Mouse (Mus musculus) lung, postnatal 0 days (tissue): ENCODE data around the gene Kynu. TPM values are rescaled to one million over a fixed set of nuclear protein-coding genes. Genes with fewer than 3 reads are reported as not detected.

Experiments
- ATAC-seq: fragments of 200-750 bp; cut with Nextera tagmentation; 2 replicates; pipeline ENCODE4 v1.8.0; 2017; ENCODE audit warnings: moderate library complexity
- DNase-seq: peaks from one replicate; pipeline ENCODE4 v3.0.0-alpha.2; 2016; ENCODE audit warnings: low spot score
- H3K27ac ChIP-seq: fragments of 300-500 bp; sonication (generic); 2 replicates; pipeline ENCODE4 v1.5.1; 2014; ENCODE audit warnings: antibody characterized with exemption, mild to moderate bottlenecking, low read length, mixed read lengths
- H3K27me3 ChIP-seq: fragments of 300-500 bp; sonication (generic); replicated peaks from 2 replicates; pipeline ENCODE4 v1.6.1; 2014; ENCODE audit warnings: low read length, mixed read lengths; ENCODE audit not compliant: insufficient read depth
- H3K36me3 ChIP-seq: fragments of 300-500 bp; sonication (generic); 2 replicates; pipeline ENCODE4 v1.6.1; 2014; ENCODE audit warnings: low read length, mixed read lengths; ENCODE audit not compliant: insufficient read depth
- H3K4me1 ChIP-seq: fragments of 300-500 bp; sonication (generic); 2 replicates; pipeline ENCODE4 v1.6.1; 2014; ENCODE audit warnings: antibody characterized with exemption, low read depth, low read length, mixed read lengths; ENCODE audit not compliant: insufficient read depth
- H3K4me2 ChIP-seq: fragments of 300-500 bp; sonication (generic); replicated peaks from 2 replicates; pipeline ENCODE4 v1.6.1; 2014; ENCODE audit warnings: low read depth, mild to moderate bottlenecking, low read length, moderate library complexity, mixed read lengths
- H3K4me3 ChIP-seq: fragments of 300-500 bp; sonication (generic); 2 replicates; pipeline ENCODE4 v1.5.1; 2014; ENCODE audit warnings: low read depth, low read length
- H3K9ac ChIP-seq: fragments of 300-500 bp; sonication (generic); replicated peaks from 2 replicates; pipeline ENCODE4 v1.6.1; 2014; ENCODE audit warnings: low read depth, mild to moderate bottlenecking
- H3K9me3 ChIP-seq: fragments of 300-500 bp; sonication (generic); 2 replicates; pipeline ENCODE4 v1.6.1; 2016; ENCODE audit warnings: low read length, mixed read lengths
- CTCF ChIP-seq: IDR thresholded peaks from 2 replicates; pipeline ENCODE4 v1.5.1; 2016; ENCODE audit warnings: antibody characterized with exemption, mild to moderate bottlenecking
- EP300 ChIP-seq: IDR thresholded peaks from 2 replicates; pipeline ENCODE4 v1.6.1; 2016; ENCODE audit warnings: antibody characterized with exemption, mild to moderate bottlenecking, control low read depth
- WGBS: fragments of 180-500 bp; shearing (Covaris S2); extraction: QIAGEN DNeasy Blood & Tissue Kit; methylation state at CpG from one replicate; pipeline ENCODE4 v1.1.7; 2014; 5-methylcytosine and 5-hydroxymethylcytosine counted together
- polyA plus RNA-seq: library from polyadenylated mRNA; unstranded; fragments of >200 nt; fragmentation: Nextera tagmentation; extraction: Ambion mirVana; gene quantifications from 2 replicates; pipeline ENCODE4 v1.2.1, GENCODE M21; 2015

Gene Kynu
- polyA plus RNA-seq, 1 experiment from 2014 or later = 0.88 TPM

GRCm38 (mm10) chr2:43622844-43623243 is 67.7 kb downstream of the Kynu start:
- no peaks in the 10 kb centered on the region for H3K36me3 ChIP-seq
- H3K4me3 ChIP-seq = no peak overlapping the region
- H3K9me3 ChIP-seq = no peaks in the 10 kb centered on the region
- H3K27ac ChIP-seq = no peak overlapping the region
- no peaks in the 10 kb centered on the region for H3K27me3 ChIP-seq
- 0% methylated on average over 1 of the region's 1 CpGs for WGBS
- TF ChIP-seq EP300 (no peak), CTCF (peak; percentile 69)
- ATAC-seq = no peak
- DNase-seq = peak; percentile 68
- no peak overlapping the region for H3K4me2 ChIP-seq
- no peaks in the 10 kb centered on the region for H3K4me1 ChIP-seq
- no peak overlapping the region for H3K9ac ChIP-seq

GRCm38 (mm10) chr2:43631786-43632185 is 76.7 kb downstream of the Kynu start:
- ATAC-seq (no peak), DNase-seq (no peak)
- Histone ChIP-seq H3K4me1 (no peaks in the 10 kb centered on the region), H3K27me3 (no peaks in the 10 kb centered on the region), H3K9ac (no peak overlapping the region), H3K9me3 (no peaks in the 10 kb centered on the region), H3K4me3 (no peak overlapping the region), H3K4me2 (no peak overlapping the region), H3K27ac (no peak overlapping the region), H3K36me3 (no peaks in the 10 kb centered on the region)
- TF ChIP-seq CTCF (no peak), EP300 (no peak)

GRCm38 (mm10) chr2:43636498-43636897 is 81.4 kb downstream of the Kynu start:
- ATAC-seq (no peak), DNase-seq (peak; percentile 4)
- Histone ChIP-seq H3K36me3 (no peaks in the 10 kb centered on the region), H3K4me1 (no peaks in the 10 kb centered on the region), H3K27me3 (no peaks in the 10 kb centered on the region), H3K4me3 (no peak overlapping the region), H3K27ac (no peak overlapping the region), H3K4me2 (no peak overlapping the region), H3K9ac (no peak overlapping the region), H3K9me3 (no peaks in the 10 kb centered on the region)
- TF ChIP-seq EP300 (no peak), CTCF (peak; percentile 29)

- Histone ChIP-seq H3K9ac (no peak overlapping the region), H3K27ac (no peak overlapping the region), H3K4me3 (no peak overlapping the region), H3K36me3 (no peaks in the 10 kb centered on the region), H3K27me3 (no peaks in the 10 kb centered on the region), H3K4me2 (no peak overlapping the region), H3K9me3 (no peaks in the 10 kb centered on the region), H3K4me1 (no peaks in the 10 kb centered on the region)
- no peak for DNase-seq
- no peak for ATAC-seq
- TF ChIP-seq EP300 = no peak
- no peak for TF ChIP-seq CTCF
- 69% methylated on average over 2 of the region's 2 CpGs for WGBS
Observed at GRCm38 (mm10) chr2:43646962-43647361, 91.8 kb downstream of the Kynu start.

GRCm38 (mm10) chr2:43669588-43669987 is 114.5 kb downstream of the Kynu start:
- no peaks in the 10 kb centered on the region for H3K27me3 ChIP-seq
- H3K4me3 ChIP-seq = no peak overlapping the region
- ATAC-seq (no peak), DNase-seq (no peak)
- H3K27ac ChIP-seq = no peak overlapping the region
- no peak overlapping the region for H3K4me2 ChIP-seq
- TF ChIP-seq EP300 (no peak), CTCF (no peak)
- no peaks in the 10 kb centered on the region for H3K9me3 ChIP-seq
- H3K9ac ChIP-seq = no peak overlapping the region
- H3K4me1 ChIP-seq = no peaks in the 10 kb centered on the region
- H3K36me3 ChIP-seq = no peaks in the 10 kb centered on the region

DNA sequence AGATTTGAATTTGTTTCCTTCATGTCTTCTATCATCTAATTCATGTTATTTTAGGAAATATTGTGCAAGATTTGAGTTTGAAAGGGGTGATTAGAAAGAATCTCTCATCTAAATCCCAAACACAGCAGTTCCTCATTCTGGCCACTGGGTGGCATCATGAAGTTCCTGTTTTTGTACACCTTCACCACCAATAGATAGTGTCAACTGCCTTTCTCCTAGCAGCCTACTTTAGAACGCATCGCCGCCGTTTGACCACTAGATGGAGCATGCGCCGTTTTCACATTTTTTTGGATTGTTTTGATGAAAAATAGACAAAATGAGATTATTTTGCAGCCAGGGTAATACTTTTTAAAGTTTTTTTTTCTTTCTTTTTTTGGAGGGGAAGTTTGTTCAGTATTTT is 118.5 kb downstream of the Kynu start:
- Histone ChIP-seq H3K27me3 (no peaks in the 10 kb centered on the region), H3K36me3 (no peaks in the 10 kb centered on the region), H3K4me2 (no peak overlapping the region), H3K9me3 (no peaks in the 10 kb centered on the region), H3K4me1 (no peaks in the 10 kb centered on the region), H3K9ac (no peak overlapping the region), H3K4me3 (no peak overlapping the region), H3K27ac (no peak overlapping the region)
- DNase-seq = peak; percentile 88
- no peak for TF ChIP-seq EP300
- TF ChIP-seq CTCF = peak; percentile 87
- ATAC-seq = peak; percentile 57
- 0% methylated on average over 6 of the region's 6 CpGs for whole genome bisulfite sequencing

DNA sequence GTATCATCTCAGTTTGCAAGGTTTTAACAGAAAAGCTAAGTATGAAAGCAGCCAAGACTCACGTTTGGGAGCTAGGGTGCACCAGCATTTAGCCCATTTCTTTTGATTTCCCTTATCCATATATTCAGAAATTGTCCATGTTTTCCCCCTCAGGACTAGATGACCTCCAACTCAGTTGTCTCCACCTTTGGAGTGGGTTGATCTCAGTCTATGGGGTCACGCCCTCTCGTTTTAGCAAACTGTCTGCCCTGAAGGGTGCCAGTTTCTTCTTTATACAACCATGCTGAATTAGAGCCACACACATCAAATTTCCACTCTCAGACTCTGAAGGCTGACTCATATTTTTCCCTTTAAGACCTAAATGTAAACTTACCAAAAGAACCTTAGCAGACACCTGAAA is 119.0 kb downstream of the Kynu start:
- no peak for DNase-seq
- Histone ChIP-seq H3K4me3 (no peak overlapping the region), H3K27me3 (no peaks in the 10 kb centered on the region), H3K4me1 (no peaks in the 10 kb centered on the region), H3K36me3 (no peaks in the 10 kb centered on the region), H3K9ac (no peak overlapping the region), H3K27ac (no peak overlapping the region), H3K4me2 (no peak overlapping the region), H3K9me3 (no peaks in the 10 kb centered on the region)
- no peak for TF ChIP-seq EP300
- TF ChIP-seq CTCF = no peak
- WGBS = 42% methylated on average over 3 of the region's 3 CpGs
- no peak for ATAC-seq
